Mouse (Mus musculus) kidney, adult 9 months (tissue): ENCODE measurements around the gene Otof.

Experiments
- DNase-seq: peaks from one replicate; pipeline ENCODE4 v3.0.0; 2022

Otof gene

DNA sequence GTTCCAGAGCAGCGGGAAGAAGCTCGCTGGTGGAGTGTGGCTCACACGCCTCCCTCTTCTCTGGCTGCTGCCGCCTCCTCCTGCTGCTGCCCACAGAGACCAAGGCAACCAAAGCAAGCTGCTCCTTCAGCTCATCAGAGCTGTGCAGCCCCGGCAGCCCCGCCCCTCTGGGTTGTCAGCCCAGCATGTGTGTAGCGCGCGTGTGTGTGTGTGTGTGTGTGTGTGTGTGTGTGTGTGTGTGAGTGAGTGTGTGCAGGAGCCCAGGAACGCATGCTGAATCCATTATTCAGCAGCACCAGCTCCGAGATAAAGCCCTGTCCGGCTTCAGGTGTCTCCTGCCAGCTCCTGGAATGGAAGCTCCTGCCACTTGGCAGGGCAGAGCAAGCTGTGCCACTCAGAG lies at the start of gene Otof:
Gene Otof, minus strand, starts transcription at position 112 of the 400 bp plus-strand sequence.
- no peak for DNase-seq

DNA sequence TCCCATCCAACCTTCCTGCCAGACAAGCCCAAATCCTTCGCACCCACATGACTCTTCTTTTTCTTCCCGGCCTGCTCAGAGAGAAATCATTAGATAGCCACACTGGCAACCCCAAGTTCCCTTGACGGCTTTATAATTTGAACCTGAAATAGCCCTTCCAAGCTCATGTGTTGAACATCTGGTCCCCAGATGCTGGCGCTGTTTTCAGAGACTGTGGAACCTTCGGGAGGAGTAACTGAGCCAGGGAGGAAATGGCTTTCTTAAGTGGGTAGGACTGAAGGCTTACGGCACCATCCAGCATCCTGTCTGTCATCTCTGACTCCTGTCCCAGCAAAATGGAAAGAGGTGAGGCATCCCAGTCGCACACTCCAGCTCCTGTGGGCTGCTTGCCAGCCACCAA lies 35.6 kb upstream of the Otof start:
- DNase-seq = no peak

DNA sequence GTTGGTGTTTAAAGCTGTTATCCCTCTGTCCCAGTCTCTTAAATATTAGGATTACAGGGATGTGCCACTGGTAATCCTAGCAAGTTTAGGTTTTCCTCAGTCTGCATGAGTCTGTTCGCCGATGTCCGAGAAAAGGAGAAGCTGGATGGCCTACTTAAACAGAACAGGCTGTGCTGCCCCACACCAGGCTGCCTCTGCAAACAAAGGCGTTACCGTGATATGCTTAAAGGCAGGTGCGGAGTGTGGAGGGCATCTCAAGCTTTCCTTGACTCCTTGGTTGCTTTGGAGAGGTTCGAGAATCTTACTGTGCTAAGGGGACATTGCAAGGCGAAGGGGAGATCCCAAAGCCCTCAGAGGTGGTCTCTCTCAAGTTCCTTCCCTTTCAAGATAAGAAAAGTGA lies 35.1 kb upstream of the Otof start:
- no peak for DNase-seq

DNA sequence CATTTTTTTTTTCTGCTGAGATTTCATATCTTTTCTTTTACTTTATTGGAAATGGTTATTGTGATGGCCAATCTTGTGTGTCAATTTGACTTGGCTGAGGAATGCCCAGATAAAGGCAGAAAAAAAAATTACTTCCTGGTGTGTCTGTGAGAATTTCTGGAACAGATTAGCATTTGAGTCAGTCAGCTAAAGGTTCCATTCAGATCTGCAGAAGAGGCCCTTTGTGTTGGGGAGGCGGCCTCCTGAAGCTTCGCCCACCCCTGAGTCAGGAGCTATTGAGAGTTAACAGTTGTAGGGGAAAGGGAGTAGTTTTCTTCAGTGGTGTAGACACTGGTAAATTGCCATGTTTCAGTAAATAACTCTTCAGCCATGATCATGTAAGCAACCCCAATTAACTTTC lies 33.6 kb upstream of the Otof start:
- no peak for DNase-seq

DNA sequence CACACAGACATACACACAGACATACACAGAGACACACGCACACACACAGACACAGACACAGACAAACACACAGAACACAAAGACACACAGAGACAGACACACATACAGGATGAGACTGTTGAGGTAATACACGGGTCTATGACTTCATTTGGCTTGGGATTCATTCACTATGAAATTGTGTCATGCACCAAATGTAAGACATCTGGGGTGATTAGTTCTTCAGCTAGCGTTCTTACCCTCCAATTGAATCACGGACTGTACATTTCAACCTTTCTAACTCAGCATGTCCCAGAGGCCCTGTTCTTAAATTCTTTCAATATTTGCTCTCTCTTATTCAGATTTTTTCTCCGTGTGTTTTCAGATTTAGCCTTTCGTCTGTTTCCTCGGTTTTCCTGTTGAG lies 32.9 kb upstream of the Otof start:
- DNase-seq = no peak

DNA sequence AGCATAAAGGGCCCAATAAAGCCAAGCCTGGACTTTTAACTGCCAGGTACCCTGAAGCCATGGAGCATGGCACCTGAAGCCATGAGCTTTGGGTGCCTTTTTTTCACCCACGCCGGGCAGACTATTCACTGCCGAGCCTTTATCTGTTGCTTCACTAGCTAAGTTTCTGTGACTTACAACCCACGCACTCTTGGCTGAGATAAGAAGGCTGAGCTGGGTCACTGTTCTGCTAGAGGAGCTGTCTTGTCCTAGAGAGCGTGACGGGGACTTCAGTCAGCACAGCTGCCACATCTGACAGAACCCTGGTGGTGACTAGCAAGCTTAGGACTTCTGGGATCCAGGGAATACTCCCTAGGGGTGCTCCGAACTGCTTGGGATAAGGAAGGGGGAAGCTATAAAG lies 32.0 kb upstream of the Otof start:
- DNase-seq = no peak

DNA sequence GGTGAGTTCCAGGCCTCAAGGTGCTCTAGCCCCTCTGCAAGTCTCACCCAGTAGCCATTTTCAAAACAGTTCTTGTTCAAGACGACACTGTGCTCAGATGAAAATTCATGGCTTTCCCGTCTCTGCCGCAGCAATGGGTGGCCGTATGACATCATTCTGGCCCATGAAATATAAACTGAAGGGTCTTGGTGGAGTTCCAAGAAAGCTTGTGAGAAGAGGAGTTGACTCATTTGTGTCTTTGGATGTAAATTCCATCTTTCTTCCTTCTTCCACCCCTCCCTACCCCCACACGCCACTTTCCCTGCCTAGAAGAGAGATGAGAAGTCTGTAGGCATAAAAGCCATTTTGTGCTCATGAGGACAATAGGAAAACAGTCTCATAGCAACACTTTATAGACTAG lies 29.1 kb upstream of the Otof start:
- DNase-seq = no peak

DNA sequence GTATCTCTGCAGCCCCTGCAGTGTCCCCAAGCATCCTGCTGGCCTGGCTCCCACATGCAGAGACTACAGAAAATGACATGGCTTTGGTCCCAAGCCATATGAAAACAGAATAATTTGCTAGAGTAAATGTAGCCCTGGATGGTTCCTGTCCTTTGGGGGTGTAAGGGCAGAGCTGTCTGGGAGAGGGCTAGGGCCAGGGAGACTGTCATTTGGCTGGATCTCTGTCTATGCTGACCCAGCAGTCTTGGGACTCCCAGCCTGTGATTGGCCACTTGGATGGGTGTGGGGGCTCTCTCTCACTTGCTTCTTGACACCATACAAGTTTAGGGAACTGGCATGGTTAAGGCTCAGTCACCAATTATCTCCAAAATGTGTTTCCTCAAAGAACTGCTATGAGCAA lies 28.5 kb upstream of the Otof start:
- no peak for DNase-seq

DNA sequence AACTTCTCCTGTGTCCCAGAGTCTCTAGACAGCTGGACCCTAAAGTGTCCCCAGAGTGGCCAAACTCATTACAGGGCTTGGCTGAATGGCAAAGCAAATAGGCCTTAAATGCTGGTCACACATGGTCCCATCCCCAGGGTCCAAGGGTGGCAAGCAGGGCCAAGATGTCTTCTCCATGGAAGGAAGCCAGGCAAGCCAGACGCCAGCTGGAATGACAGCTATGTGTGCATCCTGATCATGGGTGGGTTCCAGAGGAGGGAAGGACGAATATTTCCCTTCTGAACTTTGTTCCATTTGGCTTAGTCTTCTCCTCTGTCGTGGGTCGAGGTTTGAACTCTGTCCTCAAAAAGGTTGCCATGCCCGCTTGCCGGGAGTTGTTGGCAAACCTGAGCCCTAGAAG lies 23.4 kb upstream of the Otof start:
- peak; percentile 70 for DNase-seq

DNA sequence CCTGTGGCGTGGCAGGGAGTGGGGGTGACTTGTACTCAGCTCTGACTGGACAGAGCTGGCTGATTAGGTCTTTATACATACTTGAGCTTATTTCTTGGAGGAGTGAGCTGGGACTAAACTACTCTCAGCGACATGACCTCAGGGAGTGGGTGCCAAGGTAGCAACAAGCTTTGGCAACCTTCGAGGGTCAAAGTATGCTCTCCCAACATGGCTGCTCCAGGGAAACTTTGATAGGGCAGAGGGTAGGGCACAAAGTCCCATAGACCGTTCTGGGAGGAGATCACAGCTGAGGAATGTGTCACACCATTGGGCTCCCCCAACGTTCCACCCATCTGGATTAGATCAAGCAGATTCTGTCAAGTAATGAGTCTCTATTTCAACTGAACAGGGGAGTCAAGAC lies 22.9 kb upstream of the Otof start:
- DNase-seq = peak; percentile 80

DNA sequence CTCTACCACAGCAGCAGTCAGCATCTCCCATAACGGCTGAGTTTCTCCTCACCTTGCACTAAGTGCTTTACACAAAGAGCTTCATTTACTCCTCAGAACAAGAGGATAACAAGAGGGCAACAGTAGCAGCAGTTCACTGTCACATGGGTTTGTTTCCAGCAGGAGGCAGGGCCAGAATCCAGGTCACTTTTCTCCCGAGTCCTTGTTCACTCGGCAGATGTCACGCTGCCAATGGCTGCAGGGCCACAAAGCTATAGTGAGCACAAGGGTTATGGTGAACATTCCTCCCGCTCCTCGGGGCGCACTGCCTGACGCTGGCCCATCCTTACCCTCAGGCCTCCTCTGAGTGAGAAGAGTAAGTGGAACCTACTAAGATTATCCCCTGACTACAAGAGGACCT lies 21.8 kb upstream of the Otof start:
- DNase-seq = no peak

DNA sequence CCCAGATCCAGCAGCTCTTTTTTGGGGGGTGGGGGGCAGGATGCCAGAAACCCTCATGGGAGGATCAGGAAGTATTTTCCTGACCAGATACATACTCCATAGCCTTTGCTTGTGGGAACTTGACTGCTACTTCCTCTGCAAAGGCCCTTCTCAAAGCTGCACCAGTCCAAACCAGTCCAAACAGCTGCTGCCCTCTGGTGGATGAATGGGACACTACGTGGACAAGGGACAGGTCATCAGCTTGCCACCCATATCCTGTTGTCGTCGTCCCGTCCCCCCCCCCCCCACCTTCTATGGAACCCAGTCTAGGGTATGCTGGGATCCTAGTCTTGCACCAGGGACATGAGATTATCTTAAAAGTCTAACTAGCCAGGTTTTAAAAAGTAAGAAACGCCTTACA lies 20.6 kb upstream of the Otof start:
- DNase-seq = peak; percentile 67

DNA sequence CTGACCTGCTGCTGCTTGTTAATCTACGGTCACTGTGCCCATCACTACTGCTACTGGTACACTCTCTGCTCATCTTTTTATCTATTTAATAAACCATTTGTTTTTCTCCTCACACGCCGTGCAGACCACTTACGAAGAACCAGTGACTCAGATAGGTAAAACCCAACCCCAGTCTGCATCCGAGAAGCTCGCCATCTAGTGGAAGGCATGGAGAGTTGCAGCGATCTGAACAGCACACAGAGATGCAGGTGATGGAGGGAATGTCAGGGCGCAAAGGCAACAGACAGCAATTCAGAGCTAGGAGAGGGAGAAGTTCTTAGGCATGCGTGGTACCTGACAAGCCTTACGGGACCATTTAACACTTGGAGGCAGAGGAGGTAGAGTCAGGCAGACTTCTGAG lies 14.8 kb upstream of the Otof start:
- DNase-seq = peak; percentile 18

DNA sequence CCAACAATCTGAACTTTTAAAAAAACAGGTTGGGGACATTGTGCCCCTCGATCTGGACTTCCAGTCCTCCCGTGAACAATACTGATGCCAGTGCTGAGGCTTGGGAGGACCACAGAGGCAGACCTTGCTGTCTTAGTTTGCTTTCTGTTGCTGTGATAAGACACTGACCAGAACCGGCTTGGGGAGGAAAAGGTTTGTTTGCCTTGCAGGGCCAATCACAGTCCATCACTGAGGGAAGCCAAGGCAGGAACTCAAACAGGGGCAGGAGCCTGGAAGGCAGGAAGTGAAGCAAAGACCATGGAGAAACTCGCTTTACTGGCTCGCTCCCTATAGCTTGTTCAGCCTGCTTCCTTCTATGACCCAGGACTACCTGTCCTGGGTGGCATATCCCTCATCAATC lies 10.4 kb upstream of the Otof start:
- no peak for DNase-seq

DNA sequence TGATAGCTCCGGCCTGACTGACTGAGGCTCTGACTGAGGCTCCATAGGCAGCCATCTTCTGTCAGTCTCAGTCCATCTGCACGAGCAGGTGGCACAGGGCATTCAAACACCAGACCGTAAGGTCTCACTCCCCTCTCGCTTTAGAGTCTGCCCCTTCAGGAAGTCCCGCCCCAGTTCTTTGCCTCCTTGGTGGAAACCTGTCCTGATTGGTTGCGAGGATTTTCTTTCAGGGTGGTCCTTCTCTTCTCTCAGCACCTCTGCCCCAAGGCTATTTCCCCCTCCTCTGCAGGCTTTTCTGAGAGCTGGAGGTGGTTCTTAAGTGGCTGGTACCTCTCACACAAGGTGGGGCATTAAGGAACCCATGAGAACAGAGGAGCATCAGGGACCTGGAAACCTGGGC lies 8.7 kb upstream of the Otof start:
- no peak for DNase-seq

DNA sequence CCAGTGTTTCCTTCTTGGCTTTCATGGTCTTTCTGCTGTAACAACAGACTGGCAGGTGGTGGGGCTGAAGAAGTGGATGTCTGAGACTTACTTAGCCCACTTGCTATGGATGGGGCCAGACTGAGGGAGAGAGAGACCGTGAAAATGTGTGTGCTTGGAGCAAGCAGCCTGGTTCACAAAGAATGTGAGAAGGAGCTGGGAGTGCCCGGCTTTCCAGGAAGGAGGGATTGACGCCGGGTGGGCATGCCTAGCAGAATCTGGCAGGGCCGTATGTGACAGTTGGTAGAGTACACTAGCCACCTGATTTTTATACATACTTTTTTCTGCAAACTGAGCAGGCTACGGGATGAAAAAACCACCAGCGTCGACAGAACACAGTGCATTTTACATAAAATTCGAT lies 4.6 kb upstream of the Otof start:
- no peak for DNase-seq

DNA sequence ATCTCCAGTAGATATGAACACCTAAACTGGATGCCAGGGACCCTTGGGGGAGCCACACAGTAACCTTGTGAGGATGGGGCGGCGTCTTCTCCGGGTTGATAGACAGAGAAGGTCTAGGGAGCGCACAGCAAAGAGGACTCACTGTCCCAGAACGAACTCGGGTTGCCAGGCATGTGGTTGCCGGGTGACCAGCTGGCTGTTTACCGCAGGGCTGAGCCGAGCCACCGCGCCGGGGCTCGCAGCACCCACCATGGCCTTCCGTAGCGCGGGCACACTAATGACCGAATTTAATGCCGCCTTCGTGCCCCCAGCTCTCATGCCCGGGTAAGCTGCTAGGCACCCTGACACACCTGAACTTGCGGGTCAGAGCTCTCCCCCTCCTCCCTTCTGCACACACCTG lies 4.1 kb upstream of the Otof start, which contains the start of gene 1700001C02Rik:
Gene 1700001C02Rik, plus strand, starts transcription at position 187 of the 400 bp plus-strand sequence.
- no peak for DNase-seq

DNA sequence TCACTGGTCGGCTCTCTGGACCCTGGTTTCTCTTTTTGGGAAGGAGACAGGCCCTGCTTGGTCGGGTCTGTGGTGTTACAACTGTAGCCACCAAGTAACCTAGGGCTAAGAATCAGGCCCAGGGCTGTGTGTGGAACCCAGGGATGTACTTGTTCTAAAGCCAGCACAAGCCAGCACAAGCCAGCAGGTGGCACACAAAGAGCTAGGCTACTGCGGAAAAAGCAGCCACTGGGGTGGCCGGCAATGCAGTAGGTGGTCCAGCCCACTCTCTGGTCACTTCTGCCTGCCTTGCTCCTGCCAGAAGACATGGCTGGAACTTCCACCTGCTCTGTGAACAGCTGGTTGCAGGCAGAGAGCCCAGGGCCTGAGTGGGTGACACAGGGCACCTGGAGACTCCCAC lies 1.6 kb downstream of the Otof start:
- DNase-seq = no peak

DNA sequence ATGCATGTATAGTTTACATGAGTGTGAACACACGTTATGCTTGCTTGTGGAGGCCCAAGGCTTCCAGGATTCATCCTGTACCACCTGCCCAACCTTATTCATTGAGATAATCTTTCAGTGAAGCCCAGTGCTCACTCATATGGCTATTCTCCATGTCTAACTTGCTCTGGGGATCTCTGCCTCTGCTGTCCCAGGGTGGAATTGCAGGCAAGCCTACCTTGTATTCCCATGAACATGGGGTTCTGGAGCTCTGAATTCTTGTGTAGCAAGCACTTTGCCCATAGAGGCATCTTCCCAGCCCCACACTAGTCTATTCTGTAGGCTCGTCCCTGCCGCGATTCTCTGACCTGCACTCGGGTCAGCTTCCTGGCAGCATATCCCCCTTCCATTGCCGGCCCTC lies 5.7 kb downstream of the Otof start:
- DNase-seq = peak; percentile 14

DNA sequence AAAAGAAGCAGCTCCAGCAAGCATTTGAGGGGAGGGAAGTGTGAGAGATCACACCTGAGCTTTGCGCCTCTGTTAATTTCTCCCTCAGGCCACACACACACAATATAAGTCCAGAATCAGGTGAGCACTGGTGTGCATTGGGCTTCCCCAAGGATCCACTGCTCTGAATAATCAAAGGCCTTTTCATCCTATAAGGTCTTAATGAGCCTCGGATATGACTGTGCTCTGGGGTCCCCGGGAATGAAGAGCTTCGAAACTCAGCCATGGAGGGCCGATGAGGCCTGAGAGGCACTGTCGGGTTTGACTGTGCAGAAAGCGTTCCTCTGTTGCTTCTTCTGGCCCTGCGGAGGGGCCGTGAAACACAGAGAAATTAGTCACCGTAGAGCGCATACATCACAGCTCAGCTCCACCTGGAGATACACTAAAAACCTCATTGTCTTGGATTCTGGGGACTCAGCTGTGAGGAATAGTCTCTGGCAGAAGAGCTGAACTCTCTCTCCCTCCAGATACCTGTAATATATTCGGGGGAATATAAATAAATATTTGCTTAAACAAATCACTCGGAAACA lies 17.3 kb downstream of the Otof start:
- no peak for DNase-seq

DNA sequence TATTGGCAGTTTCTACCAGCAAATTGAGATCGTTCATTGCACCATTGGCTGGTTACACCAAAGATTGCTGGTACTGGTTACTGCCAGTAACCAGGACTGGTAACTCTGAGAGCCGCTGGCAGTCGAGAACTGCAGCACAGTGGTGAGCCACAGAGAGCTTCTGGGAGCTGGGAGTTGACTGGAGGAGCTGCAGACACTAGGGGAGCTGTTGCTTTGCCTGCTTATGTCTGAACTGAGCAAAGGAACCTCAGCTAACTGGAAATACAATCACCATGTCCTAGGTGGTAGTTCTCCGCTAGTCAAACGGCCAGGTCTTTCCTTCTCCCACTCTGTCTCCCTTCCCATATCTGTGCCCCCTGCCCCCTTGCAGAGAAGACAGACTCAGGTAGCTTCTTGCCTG lies 19.5 kb downstream of the Otof start:
- no peak for DNase-seq

DNA sequence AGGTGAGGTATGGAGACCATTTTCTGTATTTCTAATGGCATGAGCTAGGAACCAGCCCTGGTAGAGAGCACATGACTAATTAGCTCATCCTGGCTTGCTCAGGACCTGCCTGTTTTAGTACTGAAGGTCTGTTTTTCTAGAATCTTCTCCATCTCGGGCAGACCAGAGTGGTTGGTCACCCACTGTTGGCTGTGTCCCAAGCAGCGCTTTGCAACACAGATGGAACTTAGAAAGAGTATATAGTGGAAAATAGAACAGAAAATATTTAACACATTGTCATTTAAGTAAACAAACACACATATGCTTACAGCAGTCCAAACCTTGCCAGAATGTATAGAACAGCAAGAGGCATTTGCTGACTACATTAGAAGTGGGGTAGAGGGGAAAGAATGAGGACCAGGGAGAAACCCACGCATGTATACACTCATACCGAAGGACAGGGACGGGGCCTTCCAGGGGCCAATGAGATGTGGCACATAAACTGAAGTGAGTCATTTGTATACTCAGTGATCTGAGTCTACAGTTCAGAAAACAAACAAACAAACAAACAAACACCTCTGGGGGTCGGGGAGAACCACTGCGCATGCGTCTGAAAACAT lies 21.3 kb downstream of the Otof start:
- no peak for DNase-seq

DNA sequence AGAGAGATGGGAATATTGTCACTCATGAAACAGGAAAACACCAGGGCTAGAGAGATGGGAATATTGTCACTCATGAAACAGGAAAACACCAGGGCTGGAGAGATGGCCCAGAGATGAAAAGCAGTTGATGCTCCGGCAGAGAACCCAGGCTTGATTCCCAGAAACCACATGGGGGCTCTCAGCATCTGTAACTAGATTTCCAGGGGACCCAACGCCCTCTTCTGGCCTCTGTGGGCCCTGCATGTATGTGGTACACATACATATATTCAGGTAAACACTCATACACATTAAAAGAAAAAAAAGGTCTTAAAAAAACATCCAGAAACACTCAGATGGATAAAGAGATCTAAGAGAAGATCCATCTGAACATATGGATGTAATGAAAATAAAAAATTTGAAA lies 22.8 kb downstream of the Otof start:
- DNase-seq = no peak

DNA sequence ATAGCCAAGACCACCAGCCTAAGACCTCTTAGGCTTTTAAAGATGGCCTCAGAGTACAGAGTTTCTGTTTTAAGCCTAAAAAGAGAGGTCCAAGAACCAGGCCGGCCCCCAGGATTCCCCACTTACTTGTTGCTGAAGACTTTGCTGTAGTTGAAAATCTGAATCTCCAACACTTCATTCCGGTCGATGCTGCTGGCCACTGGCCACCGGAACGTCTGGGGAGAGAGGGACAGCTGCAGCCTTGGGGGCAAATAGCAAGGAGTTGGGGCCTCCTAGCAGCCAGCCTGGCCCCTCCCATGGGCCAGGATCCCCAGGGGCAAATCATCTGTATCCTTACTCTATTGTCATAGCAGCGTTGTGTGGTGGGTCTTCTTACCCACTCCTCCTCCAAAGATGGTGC lies 34.3 kb downstream of the Otof start:
- DNase-seq = no peak

DNA sequence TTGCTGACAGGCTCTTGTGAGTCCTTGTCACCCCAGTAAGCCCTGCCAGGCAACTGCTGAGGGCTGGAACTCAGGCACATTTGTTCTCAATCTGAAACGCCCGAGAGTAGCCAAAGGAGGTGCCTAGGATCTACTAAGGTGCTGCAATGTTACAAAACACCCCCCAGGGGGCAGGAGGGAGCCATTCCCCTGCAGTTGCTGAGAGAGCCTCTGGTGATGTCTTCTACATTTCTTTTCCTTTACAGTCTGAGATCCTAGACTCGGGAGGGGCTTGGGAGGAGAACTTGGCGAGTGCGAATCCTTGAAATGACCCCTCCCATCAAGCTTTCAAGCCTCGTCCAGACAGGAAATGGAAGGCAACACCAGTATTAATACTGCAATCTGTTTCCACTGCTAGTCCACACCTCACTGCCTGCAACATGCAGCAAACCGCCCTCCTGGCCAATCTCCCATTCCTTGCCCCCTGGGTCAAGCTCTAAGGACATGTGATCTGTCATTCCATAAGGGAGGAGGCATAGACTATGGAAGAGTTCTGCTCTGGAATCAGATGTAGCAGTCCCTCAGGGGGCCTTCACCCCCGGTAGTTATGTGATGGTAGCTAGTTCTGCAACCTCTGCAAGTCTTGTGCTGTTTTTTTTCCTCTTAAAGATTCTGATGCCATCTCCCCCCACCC lies 38.0 kb downstream of the Otof start:
- DNase-seq = peak; percentile 25
